Mouse (Mus musculus): ENCODE results near the gene Ppm1a. TPM values are rescaled to one million over a fixed set of nuclear protein-coding genes. Genes with fewer than 3 reads are reported as not detected.

Ppm1a gene
- polyA plus RNA-seq, 1 experiment from 2014 or later = 25.7 TPM

- Histone ChIP-seq H3K4me1 (ENCODE audit: control insufficient read depth, insufficient read depth, low read depth, low read length) (peaks cover 5% of the 10 kb centered on the region), H3K27ac (ENCODE audit: low read depth, low read length) (no peak overlapping the region), H3K9ac (ENCODE audit: low read depth, low read length) (no peak overlapping the region), H3K4me2 (ENCODE audit: low read length) (no peak overlapping the region), H3K27me3 (replicated peaks; ENCODE audit: control insufficient read depth, insufficient read depth, low read length) (no peaks in the 10 kb centered on the region), H3K4me3 (ENCODE audit: low read length) (no peak overlapping the region), H3K36me3 (ENCODE audit: control insufficient read depth, insufficient read depth, low read length) (no peaks in the 10 kb centered on the region), H3K9me3 (ENCODE audit: control insufficient read depth, low read length) (no peaks in the 10 kb centered on the region)
- ATAC-seq = no peak
- WGBS = 0% methylated on average over 1 of the region's 1 CpGs
Measured at GRCm38 (mm10) chr12:72757596-72757995, 341 bp downstream of the Ppm1a start.

GRCm38 (mm10) chr12:72759956-72760355 lies 2.7 kb downstream of the Ppm1a start:
- Histone ChIP-seq H3K27ac (ENCODE audit: low read depth, low read length) (peak overlapping the region; percentile 99), H3K9ac (ENCODE audit: low read depth, low read length) (peak overlapping the region; percentile 36), H3K27me3 (replicated peaks; ENCODE audit: control insufficient read depth, insufficient read depth, low read length) (no peaks in the 10 kb centered on the region), H3K4me3 (ENCODE audit: low read length) (peak overlapping the region; percentile 92), H3K4me2 (ENCODE audit: low read length) (peak overlapping the region; percentile 74), H3K9me3 (ENCODE audit: control insufficient read depth, low read length) (no peaks in the 10 kb centered on the region), H3K36me3 (ENCODE audit: control insufficient read depth, insufficient read depth, low read length) (no peaks in the 10 kb centered on the region), H3K4me1 (ENCODE audit: control insufficient read depth, insufficient read depth, low read depth, low read length) (peaks cover 16% of the 10 kb centered on the region)
- 11% methylated on average over 7 of the region's 7 CpGs for WGBS
- no peak for ATAC-seq

- ATAC-seq = peak; percentile 92
- Histone ChIP-seq H3K9me3 (ENCODE audit: control insufficient read depth, low read length) (no peaks in the 10 kb centered on the region), H3K4me3 (ENCODE audit: low read length) (peak overlapping the region; percentile 92), H3K27ac (ENCODE audit: low read depth, low read length) (peak overlapping the region; percentile 99), H3K27me3 (replicated peaks; ENCODE audit: control insufficient read depth, insufficient read depth, low read length) (no peaks in the 10 kb centered on the region), H3K36me3 (ENCODE audit: control insufficient read depth, insufficient read depth, low read length) (no peaks in the 10 kb centered on the region), H3K4me1 (ENCODE audit: control insufficient read depth, insufficient read depth, low read depth, low read length) (peaks cover 16% of the 10 kb centered on the region), H3K4me2 (ENCODE audit: low read length) (peak overlapping the region; percentile 74), H3K9ac (ENCODE audit: low read depth, low read length) (peak overlapping the region; percentile 98)
- under 1% methylated on average over 65 of the region's 78 CpGs for WGBS
Measured at GRCm38 (mm10) chr12:72760376-72761229, 3.3 kb downstream of the Ppm1a start.

- Histone ChIP-seq H3K27ac (ENCODE audit: low read depth, low read length) (peak overlapping the region; percentile 99), H3K4me1 (ENCODE audit: control insufficient read depth, insufficient read depth, low read depth, low read length) (peaks cover 16% of the 10 kb centered on the region), H3K4me3 (ENCODE audit: low read length) (peak overlapping the region; percentile 92), H3K4me2 (ENCODE audit: low read length) (peak overlapping the region; percentile 73; the same call in 1 of the 2 replicates), H3K9me3 (ENCODE audit: control insufficient read depth, low read length) (no peaks in the 10 kb centered on the region), H3K9ac (ENCODE audit: low read depth, low read length) (peak overlapping the region; percentile 98), H3K36me3 (ENCODE audit: control insufficient read depth, insufficient read depth, low read length) (no peaks in the 10 kb centered on the region), H3K27me3 (replicated peaks; ENCODE audit: control insufficient read depth, insufficient read depth, low read length) (no peaks in the 10 kb centered on the region)
- peak; percentile 69 for ATAC-seq
- WGBS = no CpG with 5 or more reads among the region's 71 CpGs
Measured at GRCm38 (mm10) chr12:72761230-72761648, 4.0 kb downstream of the Ppm1a start.

- Histone ChIP-seq H3K4me3 (ENCODE audit: low read length) (peak overlapping the region; percentile 92), H3K36me3 (ENCODE audit: control insufficient read depth, insufficient read depth, low read length) (no peaks in the 10 kb centered on the region), H3K4me1 (ENCODE audit: control insufficient read depth, insufficient read depth, low read depth, low read length) (peaks cover 16% of the 10 kb centered on the region), H3K9me3 (ENCODE audit: control insufficient read depth, low read length) (no peaks in the 10 kb centered on the region), H3K4me2 (ENCODE audit: low read length) (peak overlapping the region; percentile 73), H3K27me3 (replicated peaks; ENCODE audit: control insufficient read depth, insufficient read depth, low read length) (no peaks in the 10 kb centered on the region), H3K9ac (ENCODE audit: low read depth, low read length) (peak overlapping the region; percentile 98), H3K27ac (ENCODE audit: low read depth, low read length) (peak overlapping the region; percentile 99)
- peak; percentile 46 for ATAC-seq
- WGBS = under 1% methylated on average over 21 of the region's 43 CpGs
Measured at GRCm38 (mm10) chr12:72761649-72762261, 4.5 kb downstream of the Ppm1a start.

- 45% methylated on average over 1 of the region's 1 CpGs for WGBS
- peak overlapping the region; percentile 98; the same call in 1 of the 2 replicates for H3K9ac ChIP-seq (ENCODE audit: low read depth, low read length)
- H3K9me3 ChIP-seq (ENCODE audit: control insufficient read depth, low read length) = no peaks in the 10 kb centered on the region
- peak overlapping the region; percentile 92 for H3K4me3 ChIP-seq (ENCODE audit: low read length)
- H3K36me3 ChIP-seq (ENCODE audit: control insufficient read depth, insufficient read depth, low read length) = no peaks in the 10 kb centered on the region
- no peak for ATAC-seq
- H3K27me3 ChIP-seq (replicated peaks; ENCODE audit: control insufficient read depth, insufficient read depth, low read length) = no peaks in the 10 kb centered on the region
- peaks cover 16% of the 10 kb centered on the region for H3K4me1 ChIP-seq (ENCODE audit: control insufficient read depth, insufficient read depth, low read depth, low read length)
- H3K27ac ChIP-seq (ENCODE audit: low read depth, low read length) = no peak overlapping the region
- H3K4me2 ChIP-seq (ENCODE audit: low read length) = peak overlapping the region; percentile 73
Measured at GRCm38 (mm10) chr12:72762502-72762901, 5.2 kb downstream of the Ppm1a start.

GRCm38 (mm10) chr12:72763156-72763555 lies 5.9 kb downstream of the Ppm1a start:
- no peak for ATAC-seq
- peaks cover 16% of the 10 kb centered on the region for H3K4me1 ChIP-seq (ENCODE audit: control insufficient read depth, insufficient read depth, low read depth, low read length)

GRCm38 (mm10) chr12:72767809-72768208 lies 10.6 kb downstream of the Ppm1a start:
- no peak overlapping the region for H3K27ac ChIP-seq (ENCODE audit: low read depth, low read length)
- H3K9ac ChIP-seq (ENCODE audit: low read depth, low read length) = no peak overlapping the region
- WGBS = 90% methylated on average over 6 of the region's 6 CpGs
- H3K4me1 ChIP-seq (ENCODE audit: control insufficient read depth, insufficient read depth, low read depth, low read length) = peaks cover 8% of the 10 kb centered on the region
- H3K9me3 ChIP-seq (ENCODE audit: control insufficient read depth, low read length) = no peaks in the 10 kb centered on the region
- no peak for ATAC-seq
- H3K36me3 ChIP-seq (ENCODE audit: control insufficient read depth, insufficient read depth, low read length) = no peaks in the 10 kb centered on the region
- no peak overlapping the region for H3K4me2 ChIP-seq (ENCODE audit: low read length)
- H3K4me3 ChIP-seq (ENCODE audit: low read length) = no peak overlapping the region
- no peaks in the 10 kb centered on the region for H3K27me3 ChIP-seq (replicated peaks; ENCODE audit: control insufficient read depth, insufficient read depth, low read length)

More at GRCm38 (mm10) chr12:72763156-72763555, 5.9 kb downstream of the Ppm1a start:
- Histone ChIP-seq H3K4me3 (ENCODE audit: low read length) (0 out of 2 replicates have a peak overlapping the region, but pooled peaks have one; percentile 11), H3K27me3 (replicated peaks; ENCODE audit: control insufficient read depth, insufficient read depth, low read length) (no peaks in the 10 kb centered on the region), H3K4me2 (ENCODE audit: low read length) (peak overlapping the region; percentile 73), H3K27ac (ENCODE audit: low read depth, low read length) (no peak overlapping the region), H3K9me3 (ENCODE audit: control insufficient read depth, low read length) (no peaks in the 10 kb centered on the region), H3K9ac (ENCODE audit: low read depth, low read length) (no peak overlapping the region), H3K36me3 (ENCODE audit: control insufficient read depth, insufficient read depth, low read length) (no peaks in the 10 kb centered on the region)
- WGBS = 50% methylated on average over 1 of the region's 1 CpGs

GRCm38 (mm10) chr12:72768230-72768629 lies 11.0 kb downstream of the Ppm1a start:
- peaks cover 6% of the 10 kb centered on the region for H3K4me1 ChIP-seq (ENCODE audit: control insufficient read depth, insufficient read depth, low read depth, low read length)
- no peak overlapping the region for H3K4me2 ChIP-seq (ENCODE audit: low read length)
- ATAC-seq = no peak
- no peaks in the 10 kb centered on the region for H3K9me3 ChIP-seq (ENCODE audit: control insufficient read depth, low read length)
- 92% methylated on average over 2 of the region's 2 CpGs for WGBS
- H3K27me3 ChIP-seq (replicated peaks; ENCODE audit: control insufficient read depth, insufficient read depth, low read length) = no peaks in the 10 kb centered on the region
- H3K9ac ChIP-seq (ENCODE audit: low read depth, low read length) = no peak overlapping the region
- no peaks in the 10 kb centered on the region for H3K36me3 ChIP-seq (ENCODE audit: control insufficient read depth, insufficient read depth, low read length)
- H3K27ac ChIP-seq (ENCODE audit: low read depth, low read length) = no peak overlapping the region
- no peak overlapping the region for H3K4me3 ChIP-seq (ENCODE audit: low read length)
